Mouse (Mus musculus): Measurements from ENCODE around the gene Chn2.

GRCm38 (mm10) chr6:54126225-54126992 is 87.1 kb downstream of the Chn2 start:
- no peak for TF ChIP-seq CTCF (IDR thresholded peaks at IDR 0.05; ENCODE audit: borderline replicate concordance, insufficient read depth, low read depth, low read length)
- TF ChIP-seq POLR2A (IDR thresholded peaks at IDR 0.05; ENCODE audit: borderline replicate concordance, insufficient read depth, low read length) = no peak

All from cerebellum, adult 2 months (tissue).